Mouse (Mus musculus): ENCODE results near the gene Unc50.

The Unc50 gene

GRCm38 (mm10) chr1:37488531-37488930 lies 58.6 kb downstream of the Unc50 start:
- DNase-seq (ENCODE audit: low read depth, low spot score) = no peak

Measured in R1 (cell line).